Mouse (Mus musculus): ENCODE measurements around the gene Cd86. TPM values are rescaled to one million over a fixed set of nuclear protein-coding genes. Genes with fewer than 3 reads are reported as not detected.

Gene Cd86
- total RNA-seq, 1 experiment from 2014 or later: 63.3 TPM

Other genes starting within 250 kb of the Cd86 start
- not detected in 3 replicates for gene Stfa3, start 210.7 kb downstream of the Cd86 start, total RNA-seq (2017)
- gene Casr, start 103.9 kb downstream of the Cd86 start, total RNA-seq (2017): not detected in 3 replicates
- 2.0 to 2.3 TPM in 2 of 3 replicates, not detected in the other for gene Ildr1, start 27.9 kb upstream of the Cd86 start, total RNA-seq (2017)
- gene Slc15a2, start 118.9 kb upstream of the Cd86 start, total RNA-seq (2017): 44.5 to 91.5 TPM (median 53.5 TPM) in 3 replicates
- 17.8 to 35.6 TPM (median 25.5 TPM) in 3 replicates for gene Iqcb1, start 162.3 kb upstream of the Cd86 start, total RNA-seq (2017)
- 11.5 to 14.9 TPM (median 13.4 TPM) in 3 replicates for gene Eaf2, start 208.9 kb upstream of the Cd86 start, total RNA-seq (2017)
- gene Golgb1, start 209.1 kb upstream of the Cd86 start, total RNA-seq (2017): 24.1 to 52.5 TPM (median 27.2 TPM) in 3 replicates